Mouse (Mus musculus): Measurements from ENCODE around the gene Retreg1.

DNA sequence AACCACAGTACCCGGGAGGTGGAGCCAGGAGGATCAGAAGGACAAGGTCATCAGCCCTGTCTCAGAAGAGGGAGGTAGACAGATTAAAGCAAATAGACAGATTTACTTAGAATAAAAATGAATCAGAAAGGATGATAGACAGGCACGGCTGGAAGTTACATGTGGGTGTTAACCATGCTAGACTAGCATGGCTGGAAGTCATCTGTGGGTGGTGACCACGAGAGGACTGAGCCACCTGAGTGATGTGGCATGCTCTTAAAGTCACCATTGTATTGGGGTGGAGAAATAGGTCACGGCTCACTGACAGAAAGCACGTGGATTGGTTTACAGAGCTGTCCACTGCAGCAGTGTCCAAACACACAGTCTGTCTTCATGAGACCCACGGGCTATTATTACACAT lies 36.2 kb downstream of the Retreg1 start:
- TF ChIP-seq POLR2A (IDR thresholded peaks at IDR 0.05; ENCODE audit: control insufficient read depth, extremely low read depth, insufficient read depth, low read length, poor library complexity) (no peak), CTCF (IDR thresholded peaks at IDR 0.05; ENCODE audit: borderline replicate concordance, control insufficient read depth, extremely low read depth, insufficient read depth, low read length, poor library complexity) (no peak)
